Mouse (Mus musculus): Measurements from ENCODE around the gene Abca13. TPM values are rescaled to one million over a fixed set of nuclear protein-coding genes. Genes with fewer than 3 reads are reported as not detected.

The Abca13 gene
- total RNA-seq, 1 experiment from 2014 or later: 1.2 TPM

DNA sequence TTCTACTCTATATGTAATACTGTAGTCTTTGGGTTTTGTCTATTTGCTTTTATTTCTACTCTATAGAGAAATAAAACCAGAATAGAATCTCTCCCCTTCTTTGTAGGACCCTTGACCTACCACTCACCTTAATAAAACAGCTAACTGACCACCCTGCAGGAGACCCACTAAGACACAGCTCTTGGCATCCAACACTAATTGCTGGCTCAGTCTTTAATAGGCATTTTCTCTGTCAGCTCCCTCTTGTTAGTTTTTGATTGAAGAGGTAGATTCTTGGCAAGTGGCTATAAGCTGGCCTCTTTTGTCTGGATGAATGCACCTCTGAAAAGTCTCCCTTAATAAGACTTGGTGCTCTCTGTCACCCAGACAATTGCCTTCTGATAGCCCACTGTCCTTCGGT, 424.9 kb downstream of the Abca13 start:
- no peak for ATAC-seq (ENCODE audit: extremely low read depth, insufficient number of reproducible peaks, low FRiP score, poor library complexity, severe bottlenecking)

DNA sequence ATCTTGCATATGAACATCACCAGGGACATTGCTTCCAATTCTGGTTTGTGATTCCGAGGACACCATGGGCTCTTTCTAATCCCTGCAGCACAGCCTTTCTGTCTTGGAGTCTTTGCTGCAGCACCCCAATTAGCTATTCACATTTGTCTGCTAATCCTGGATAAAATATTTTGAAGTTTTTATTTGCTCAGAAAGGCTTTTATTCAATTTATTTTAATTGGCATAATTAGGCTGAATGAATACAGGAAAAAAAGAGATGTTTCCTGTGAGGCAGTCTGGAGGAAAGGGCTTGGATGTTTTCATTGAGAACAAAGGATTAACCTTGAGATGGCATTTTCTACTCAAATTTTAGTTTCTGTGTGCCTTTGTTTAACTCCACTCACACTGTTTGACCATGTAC, 428.2 kb downstream of the Abca13 start:
- ATAC-seq (ENCODE audit: extremely low read depth, insufficient number of reproducible peaks, low FRiP score, poor library complexity, severe bottlenecking): no peak

DNA sequence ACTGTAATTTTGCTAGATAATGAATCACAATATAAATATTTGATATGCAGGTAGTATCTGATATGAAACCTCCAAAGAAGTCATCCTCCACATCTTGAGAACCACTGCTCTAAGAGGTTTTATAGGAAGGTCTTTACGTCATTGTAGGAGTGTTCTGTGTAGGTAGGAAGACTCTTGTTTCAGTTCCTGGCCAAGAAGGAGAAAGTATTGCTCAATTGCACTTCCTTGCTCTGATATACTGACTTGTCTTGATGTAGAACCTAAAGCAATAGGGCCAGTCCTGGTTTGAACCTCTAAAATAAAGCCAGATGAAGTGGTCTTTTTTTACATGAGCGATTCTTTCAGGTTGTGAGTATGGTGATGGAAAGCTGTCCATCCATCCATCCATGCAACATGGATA, 431.1 kb downstream of the Abca13 start:
- ATAC-seq (ENCODE audit: extremely low read depth, insufficient number of reproducible peaks, low FRiP score, poor library complexity, severe bottlenecking): no peak

DNA sequence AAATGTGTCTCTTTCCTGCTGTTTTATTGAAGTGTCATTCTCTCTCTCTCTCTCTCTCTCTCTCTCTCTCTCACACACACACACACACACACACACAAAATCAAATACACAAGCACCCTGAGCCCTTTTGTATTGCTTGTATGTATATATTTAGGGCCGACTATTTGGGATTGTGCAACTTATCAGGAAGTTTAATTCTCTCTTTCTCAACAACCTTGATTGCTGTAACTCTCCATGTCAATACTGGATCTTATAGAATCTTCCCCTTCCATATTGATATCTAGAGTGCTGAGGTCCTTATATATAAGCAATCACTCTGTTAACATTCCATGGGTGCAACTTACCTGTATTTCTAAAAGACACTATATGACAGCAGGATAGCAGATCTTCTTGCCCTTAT, 433.0 kb downstream of the Abca13 start:
- no peak for ATAC-seq (ENCODE audit: extremely low read depth, insufficient number of reproducible peaks, low FRiP score, poor library complexity, severe bottlenecking)

DNA sequence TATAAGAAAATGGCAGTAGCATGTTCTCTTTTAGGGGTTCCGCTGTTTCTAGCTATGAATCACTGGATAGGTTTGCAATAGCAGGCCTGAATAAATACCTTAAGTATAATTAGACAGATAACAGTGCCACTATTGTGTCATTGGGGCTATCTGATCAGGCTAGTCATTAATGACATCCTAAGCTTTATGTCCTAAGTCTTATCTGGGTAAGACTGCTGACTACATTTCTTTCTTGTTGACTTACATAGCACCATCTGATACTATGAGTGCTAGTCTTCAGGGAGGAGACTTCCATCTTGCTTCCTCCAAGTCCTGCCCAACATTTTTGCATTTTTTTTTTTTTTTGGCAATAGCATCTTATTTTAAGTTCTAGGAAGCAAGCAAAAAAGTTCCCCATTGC, 434.1 kb downstream of the Abca13 start:
- ATAC-seq (ENCODE audit: extremely low read depth, insufficient number of reproducible peaks, low FRiP score, poor library complexity, severe bottlenecking): no peak

DNA sequence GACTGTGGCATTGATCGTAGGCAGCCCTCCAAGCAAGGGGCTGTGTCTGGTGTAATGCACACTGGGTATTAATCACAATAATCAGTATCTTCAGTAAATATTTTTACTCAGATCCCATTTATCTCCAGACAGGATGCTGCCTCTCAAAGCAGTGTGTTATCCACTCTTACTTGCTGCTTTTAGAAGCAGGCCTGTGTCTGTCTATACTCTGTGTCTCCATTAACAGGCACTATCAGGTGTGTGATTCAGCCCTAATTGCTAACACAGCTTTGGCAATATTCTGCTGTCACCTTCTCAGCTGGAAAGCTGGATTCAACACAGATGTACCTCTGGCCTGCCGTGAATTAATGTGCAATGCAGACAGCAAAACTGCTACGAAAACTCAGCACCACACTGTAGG, 455.5 kb downstream of the Abca13 start:
- ATAC-seq (ENCODE audit: extremely low read depth, insufficient number of reproducible peaks, low FRiP score, poor library complexity, severe bottlenecking): no peak

DNA sequence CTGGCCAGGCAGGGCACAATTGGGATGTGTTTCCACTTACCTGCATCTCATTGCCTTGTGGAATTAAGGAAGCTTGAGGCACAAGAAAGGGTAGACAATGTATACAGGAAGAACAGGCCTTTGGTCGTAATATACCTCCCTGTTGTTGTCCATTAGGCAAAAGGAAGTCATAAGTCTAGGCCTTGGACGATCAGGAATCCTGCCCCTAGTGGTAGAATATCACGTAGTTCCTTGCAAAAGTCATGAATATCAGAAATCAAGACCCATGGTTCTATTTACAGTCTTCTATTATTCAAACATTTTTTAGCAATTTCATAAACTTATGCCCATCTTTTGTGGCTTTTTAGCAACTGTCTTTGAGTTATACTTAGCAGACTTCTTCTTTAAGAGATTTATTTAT, 456.2 kb downstream of the Abca13 start:
- no peak for ATAC-seq (ENCODE audit: extremely low read depth, insufficient number of reproducible peaks, low FRiP score, poor library complexity, severe bottlenecking)

GRCm38 (mm10) chr11:9666648-9667255, 475.0 kb downstream of the Abca13 start:
- no peak for ATAC-seq (ENCODE audit: extremely low read depth, insufficient number of reproducible peaks, low FRiP score, poor library complexity, severe bottlenecking)

DNA sequence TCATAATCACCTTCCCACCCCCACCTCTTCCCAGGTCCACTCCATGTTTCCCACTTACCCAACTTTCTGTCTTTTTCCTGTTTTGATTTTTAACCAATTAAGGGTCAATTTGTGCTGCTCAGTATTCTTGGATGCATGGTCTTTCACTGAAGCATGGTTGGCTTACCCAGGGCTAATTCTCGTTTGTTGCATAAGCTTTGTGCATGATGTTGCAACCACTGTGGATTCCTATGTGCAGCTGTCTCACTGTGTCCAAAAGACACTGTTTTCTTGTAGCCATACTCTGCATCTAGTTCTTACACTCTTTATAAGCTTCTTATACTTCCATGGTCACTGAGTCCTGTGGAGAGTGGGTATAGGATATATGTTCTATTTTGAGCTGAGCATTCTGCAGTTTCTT, 477.7 kb downstream of the Abca13 start:
- ATAC-seq (ENCODE audit: extremely low read depth, insufficient number of reproducible peaks, low FRiP score, poor library complexity, severe bottlenecking): no peak

- no peak for ATAC-seq (ENCODE audit: extremely low read depth, insufficient number of reproducible peaks, low FRiP score, poor library complexity, severe bottlenecking)
Observed at GRCm38 (mm10) chr11:9684952-9685351, 493.2 kb downstream of the Abca13 start.

DNA sequence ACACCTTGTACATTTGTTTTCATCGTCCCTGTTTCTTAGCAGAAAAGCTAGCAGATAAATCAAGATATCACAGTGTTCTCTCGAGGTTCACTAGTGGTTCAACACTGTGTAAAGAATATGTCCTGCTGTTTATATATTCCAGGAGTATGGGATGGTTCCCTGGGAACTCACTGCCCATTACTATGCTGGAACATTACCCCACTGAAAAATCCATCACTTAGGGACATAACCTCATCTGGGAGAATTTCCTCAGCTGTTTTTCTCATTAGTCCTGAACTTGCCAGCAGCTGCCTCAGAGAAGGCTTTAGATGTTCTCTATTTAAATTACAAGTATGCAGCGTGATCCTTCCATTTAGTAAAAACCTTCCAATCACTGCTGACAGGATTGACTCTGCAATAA, 513.4 kb downstream of the Abca13 start:
- ATAC-seq (ENCODE audit: extremely low read depth, insufficient number of reproducible peaks, low FRiP score, poor library complexity, severe bottlenecking): no peak

DNA sequence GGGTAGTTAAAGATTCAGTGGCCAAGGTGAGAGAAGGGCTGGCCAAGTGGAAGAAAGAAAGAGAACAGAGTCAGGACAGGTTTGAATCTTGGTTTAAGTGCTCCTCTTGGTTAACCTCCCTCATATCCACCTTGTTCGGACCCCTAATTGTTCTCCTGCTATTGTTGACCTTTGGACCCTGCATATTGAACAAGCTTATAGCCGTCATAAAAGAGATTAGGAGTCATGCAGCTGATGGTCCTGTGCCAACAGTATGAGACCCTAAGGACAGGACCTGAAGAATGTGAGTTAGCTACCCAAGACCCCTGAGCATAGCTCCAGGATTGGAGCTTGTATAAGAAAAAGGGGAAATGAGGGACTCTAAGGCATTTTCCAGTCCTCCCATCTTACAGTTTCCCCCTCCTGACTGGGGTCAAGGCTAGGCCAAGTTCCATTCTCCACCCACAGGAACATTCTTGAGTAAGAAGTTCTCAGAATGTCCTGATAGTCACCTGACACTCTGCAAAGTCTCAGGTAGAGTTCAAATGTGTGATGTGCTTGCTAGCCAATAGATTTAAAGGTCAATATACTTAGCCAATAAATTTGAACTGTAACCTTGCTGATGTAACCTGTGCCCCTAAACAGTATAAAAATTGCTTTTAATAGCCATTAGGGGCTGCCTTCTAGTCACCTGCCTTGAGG, 536.2 kb downstream of the Abca13 start:
- ATAC-seq (ENCODE audit: extremely low read depth, insufficient number of reproducible peaks, low FRiP score, poor library complexity, severe bottlenecking): no peak

DNA sequence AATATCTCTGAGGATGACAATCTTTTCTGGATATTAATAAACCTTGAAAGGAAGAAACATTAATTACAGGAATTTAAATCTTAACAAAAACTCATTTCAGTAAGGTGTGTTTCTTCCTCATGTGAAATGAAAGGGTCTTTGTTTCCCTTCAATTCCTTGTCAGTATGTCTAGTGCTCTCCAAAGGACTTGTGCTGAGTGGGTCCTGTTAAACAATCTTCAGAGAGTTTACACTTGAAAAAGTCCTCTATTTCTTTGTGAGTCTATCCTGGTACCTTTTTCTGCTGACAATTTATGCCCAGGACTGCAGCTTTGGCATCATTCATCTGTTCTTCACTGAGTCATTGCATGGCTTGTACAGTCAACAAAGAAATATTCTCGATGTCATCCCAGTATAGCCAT, 539.6 kb downstream of the Abca13 start:
- ATAC-seq (ENCODE audit: extremely low read depth, insufficient number of reproducible peaks, low FRiP score, poor library complexity, severe bottlenecking): no peak

Other genes starting within 250 kb of the Abca13 start
- gene Pkd1l1, start 218.7 kb upstream of the Abca13 start, total RNA-seq (2017): not detected in 2 replicates
- gene Hus1, start 180.8 kb upstream of the Abca13 start, total RNA-seq (2017): 9.7 and 11.3 TPM in 2 replicates
- gene Gm11992, start 143.3 kb upstream of the Abca13 start, total RNA-seq (2017): 0.23 and 0.37 TPM in 2 replicates
- gene Sun3, start 143.0 kb upstream of the Abca13 start, total RNA-seq (2017): not detected in 2 replicates
- gene Upp1, start 73.8 kb upstream of the Abca13 start, total RNA-seq (2017): 14.4 and 24.2 TPM in 2 replicates

Measured in neutrophil, adult 5-6 weeks (primary cell).